Mouse (Mus musculus) erythroblast, embryonic 14.5 days (primary cell): Measurements from ENCODE around the gene Cenpu.

ENCODE experiments used
- GATA1 ChIP-seq: IDR thresholded peaks from 2 replicates; pipeline ENCODE4 v1.6.1; 2012; ENCODE audit warnings: low read length, inconsistent platforms, mixed read lengths
- TAL1 ChIP-seq: IDR thresholded peaks from 3 replicates; pipeline ENCODE4 v1.6.1; 2012; ENCODE audit warnings: low read length, inconsistent platforms, mixed read lengths

- TF ChIP-seq GATA1, result no peak
- TF ChIP-seq TAL1, result no peak
Measured at GRCm38 (mm10) chr8:46530541-46530940, 21.3 kb upstream of the Cenpu start.
